Mouse (Mus musculus): ENCODE results near the gene Ccdc175.

Ccdc175 gene

GRCm38 (mm10) chr12:72184929-72185328 lies at the start of gene Ccdc175:
TSS of gene Ccdc175 (minus strand) at chr12:72185029.
- no peak for DNase-seq (ENCODE audit: low read depth, low spot score)

GRCm38 (mm10) chr12:72234151-72234550 lies 49.3 kb upstream of the Ccdc175 start:
- no peak for DNase-seq (ENCODE audit: low read depth, low spot score)

- no peak for DNase-seq (ENCODE audit: low read depth, low spot score)
Measured at GRCm38 (mm10) chr12:72232826-72233790, 48.3 kb upstream of the Ccdc175 start.

DNA sequence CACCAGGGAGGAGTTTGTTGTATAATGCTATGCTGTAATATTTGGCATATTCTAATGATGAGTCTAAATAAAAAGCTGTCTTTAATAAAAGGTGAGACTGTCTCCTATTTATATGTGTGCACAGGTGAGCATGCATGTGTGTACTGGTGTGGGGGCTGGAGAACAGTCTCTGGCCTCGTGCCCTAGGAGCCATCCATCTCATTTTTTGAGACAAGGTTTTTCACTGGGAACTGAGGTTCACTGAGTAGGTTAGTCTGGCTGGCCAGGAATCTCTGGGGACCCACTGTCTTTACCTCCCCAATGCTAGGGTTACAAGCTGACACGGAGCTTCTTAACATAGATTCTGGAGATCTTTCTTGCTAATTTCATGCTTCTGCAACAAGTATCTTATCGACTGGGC lies 47.3 kb upstream of the Ccdc175 start:
- DNase-seq (ENCODE audit: low read depth, low spot score), result no peak

DNA sequence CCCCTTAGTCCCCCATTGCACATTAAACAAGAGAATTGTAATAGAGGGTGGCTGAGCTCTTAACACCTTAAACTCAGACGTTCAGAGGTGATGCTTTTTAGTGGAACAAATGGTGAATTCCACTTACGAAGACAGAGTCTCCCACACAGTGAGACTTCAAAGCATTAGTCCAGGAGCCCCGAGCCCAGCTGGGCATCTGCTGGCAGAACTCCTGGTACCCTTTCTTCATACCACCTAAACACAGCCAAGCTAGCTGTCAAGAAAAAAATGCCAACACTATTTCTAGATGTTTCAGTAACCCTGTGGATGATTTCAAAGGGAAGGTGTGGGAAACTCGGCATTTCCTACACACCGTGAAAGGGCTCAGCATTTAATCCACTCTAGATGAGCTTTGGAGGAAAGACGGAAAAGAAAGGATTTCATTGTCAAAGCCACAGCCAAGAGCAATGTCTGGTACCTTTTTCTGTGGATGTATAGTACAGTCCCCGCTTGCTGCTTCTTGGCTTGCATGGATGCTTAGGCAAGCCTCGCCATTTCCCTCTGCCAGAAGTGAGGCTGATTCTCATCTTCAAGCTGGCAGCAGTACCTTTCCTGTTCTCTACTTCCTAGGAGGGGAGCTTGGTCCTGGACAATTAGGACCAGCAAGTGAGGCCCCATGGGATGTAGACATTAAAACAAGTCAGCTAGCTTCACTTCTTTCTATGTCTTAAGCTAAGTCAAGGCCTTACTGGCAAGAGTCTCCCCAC lies 44.8 kb upstream of the Ccdc175 start:
- DNase-seq (ENCODE audit: low read depth, low spot score), result no peak

- peak; percentile 26 for DNase-seq (ENCODE audit: low read depth, low spot score)
Measured at GRCm38 (mm10) chr12:72227731-72228130, 42.9 kb upstream of the Ccdc175 start.

GRCm38 (mm10) chr12:72225371-72225770 lies 40.5 kb upstream of the Ccdc175 start:
- no peak for DNase-seq (ENCODE audit: low read depth, low spot score)

- no peak for DNase-seq (ENCODE audit: low read depth, low spot score)
Measured at GRCm38 (mm10) chr12:72223557-72224102, 38.8 kb upstream of the Ccdc175 start.

DNA sequence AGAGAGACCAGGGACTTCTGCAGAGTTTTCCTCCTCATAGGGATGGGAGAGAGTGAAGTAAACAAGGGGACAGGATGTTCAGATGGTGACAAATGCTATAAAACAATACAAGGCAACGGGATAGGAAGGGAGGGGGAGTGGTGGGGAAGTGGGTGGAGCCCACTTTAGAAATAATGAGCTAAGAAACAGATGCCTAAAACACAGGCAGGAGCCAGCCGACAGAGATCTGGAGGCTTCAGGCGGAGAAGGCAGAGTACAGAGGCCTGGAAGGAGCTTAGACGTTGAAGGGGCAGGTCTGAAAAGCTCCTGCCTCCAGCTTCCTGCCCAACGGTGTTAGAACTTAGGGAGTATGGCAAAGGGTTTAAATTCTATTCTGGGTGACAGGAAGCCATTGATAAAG lies 28.7 kb upstream of the Ccdc175 start:
- no peak for DNase-seq (ENCODE audit: low read depth, low spot score)

DNA sequence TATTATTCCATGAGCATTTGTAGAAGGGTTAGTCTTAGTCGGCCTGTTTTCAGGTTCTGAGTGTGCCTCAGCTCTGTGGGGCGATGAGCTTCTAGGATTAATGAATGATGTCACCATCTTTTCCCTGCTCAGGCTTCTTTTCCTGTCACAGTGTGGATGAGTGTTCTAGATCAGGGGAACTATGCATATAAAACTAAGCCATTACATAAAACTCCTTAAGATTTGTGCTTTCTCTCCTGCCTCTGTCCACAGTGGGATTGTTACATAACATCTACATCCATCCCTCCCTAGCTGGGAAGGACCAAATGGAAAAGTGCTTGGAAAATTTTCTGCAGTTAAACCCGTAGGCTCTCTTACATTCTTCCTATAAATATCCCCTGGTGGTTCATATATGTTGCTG lies 16.0 kb upstream of the Ccdc175 start:
- DNase-seq (ENCODE audit: low read depth, low spot score), result no peak

GRCm38 (mm10) chr12:72197925-72198486 lies 13.2 kb upstream of the Ccdc175 start:
- DNase-seq (ENCODE audit: low read depth, low spot score), result no peak

GRCm38 (mm10) chr12:72197434-72197833 lies 12.6 kb upstream of the Ccdc175 start:
- no peak for DNase-seq (ENCODE audit: low read depth, low spot score)

GRCm38 (mm10) chr12:72179561-72179960 lies 5.3 kb downstream of the Ccdc175 start:
- DNase-seq (ENCODE audit: low read depth, low spot score), result no peak

DNA sequence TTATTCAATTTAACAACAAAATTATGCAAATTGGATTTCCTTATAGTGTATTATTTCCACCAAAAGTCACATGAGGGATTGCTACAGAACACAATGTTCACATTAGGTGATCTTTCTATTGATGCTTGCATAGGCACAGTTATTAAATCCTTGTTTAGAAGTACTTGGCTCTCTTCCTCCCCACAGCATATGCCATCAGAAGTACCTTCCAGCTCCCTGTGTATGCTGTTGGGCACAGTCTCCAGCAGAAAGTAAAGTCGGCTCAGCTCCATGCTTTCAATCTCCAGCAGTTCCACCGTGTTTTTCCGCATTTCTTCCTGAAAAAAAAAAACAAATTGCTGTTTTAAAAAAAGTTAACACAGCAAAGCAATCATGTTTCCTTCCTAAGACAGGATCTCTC lies 6.5 kb downstream of the Ccdc175 start:
- no peak for DNase-seq (ENCODE audit: low read depth, low spot score)

- DNase-seq (ENCODE audit: low read depth, low spot score), result no peak
Measured at GRCm38 (mm10) chr12:72158421-72158820, 26.4 kb downstream of the Ccdc175 start.

GRCm38 (mm10) chr12:72150786-72151185 lies 34.0 kb downstream of the Ccdc175 start:
- DNase-seq (ENCODE audit: low read depth, low spot score), result no peak

DNA sequence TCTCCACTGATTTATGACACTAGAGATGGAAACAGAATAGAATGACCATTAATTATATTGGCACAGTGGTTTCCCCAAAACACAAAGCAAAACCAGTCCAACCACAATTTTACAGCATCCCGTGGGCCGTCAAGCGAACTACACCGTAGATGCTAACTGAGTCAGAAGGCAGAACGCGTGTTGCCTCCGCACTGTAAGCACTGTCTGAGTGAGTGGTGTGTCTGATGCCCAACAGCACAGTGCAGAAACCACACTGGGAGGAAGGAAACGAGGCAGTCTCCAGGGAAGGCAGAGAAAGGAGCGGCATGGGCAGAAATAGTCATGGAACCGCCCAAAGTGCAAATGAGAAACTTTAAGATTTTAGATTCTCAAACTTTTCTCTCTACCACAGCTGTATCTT lies 55.6 kb downstream of the Ccdc175 start:
- DNase-seq (ENCODE audit: low read depth, low spot score), result no peak

- DNase-seq (ENCODE audit: low read depth, low spot score), result no peak
Measured at GRCm38 (mm10) chr12:72115686-72116345, 69.0 kb downstream of the Ccdc175 start.

- DNase-seq (ENCODE audit: low read depth, low spot score), result no peak
Measured at GRCm38 (mm10) chr12:72115126-72115525, 69.7 kb downstream of the Ccdc175 start.

- DNase-seq (ENCODE audit: low read depth, low spot score), result peak; percentile 64
Measured at GRCm38 (mm10) chr12:72104525-72105281, 80.1 kb downstream of the Ccdc175 start.

DNA sequence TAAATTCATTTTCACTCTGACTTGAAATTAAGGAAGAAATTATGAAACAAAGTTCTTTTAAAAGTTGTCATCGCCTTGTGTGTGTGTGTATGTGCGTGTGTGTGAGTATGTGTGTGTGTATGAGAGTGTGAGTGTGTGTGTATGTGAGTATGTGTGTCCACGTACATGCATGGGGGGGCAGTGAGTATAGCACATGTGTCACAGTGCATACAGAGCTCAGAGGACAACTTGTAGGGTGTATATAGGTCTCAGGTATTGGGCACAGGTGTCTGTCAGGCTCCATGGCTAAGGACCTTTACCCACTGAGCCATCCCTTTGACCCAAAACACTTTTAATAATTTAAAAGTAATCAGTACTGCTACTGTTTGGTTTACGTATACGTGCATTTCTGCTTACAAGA lies 80.8 kb downstream of the Ccdc175 start:
- no peak for DNase-seq (ENCODE audit: low read depth, low spot score)
